Mouse (Mus musculus) spleen, adult 12 weeks (tissue): Measurements from ENCODE around the gene Zfyve9.

Source experiments
- DNase-seq: peaks from one replicate; pipeline ENCODE4 v3.0.0; 2022; ENCODE audit warnings: low spot score

Zfyve9 gene

GRCm38 (mm10) chr4:108608651-108609050 lies 171.9 kb downstream of the Zfyve9 start:
- DNase-seq, result no peak

GRCm38 (mm10) chr4:108601870-108602269 lies 178.7 kb downstream of the Zfyve9 start:
- no peak for DNase-seq

- no peak for DNase-seq
Observed at GRCm38 (mm10) chr4:108598306-108598705, 182.3 kb downstream of the Zfyve9 start.

- no peak for DNase-seq
Observed at GRCm38 (mm10) chr4:108595785-108596184, 184.8 kb downstream of the Zfyve9 start.

- DNase-seq, result no peak
Observed at GRCm38 (mm10) chr4:108593376-108593775, 187.2 kb downstream of the Zfyve9 start.
